Comparison of ENCODE assay signal across 15 mouse cellular contexts in the genomic region with DNA sequence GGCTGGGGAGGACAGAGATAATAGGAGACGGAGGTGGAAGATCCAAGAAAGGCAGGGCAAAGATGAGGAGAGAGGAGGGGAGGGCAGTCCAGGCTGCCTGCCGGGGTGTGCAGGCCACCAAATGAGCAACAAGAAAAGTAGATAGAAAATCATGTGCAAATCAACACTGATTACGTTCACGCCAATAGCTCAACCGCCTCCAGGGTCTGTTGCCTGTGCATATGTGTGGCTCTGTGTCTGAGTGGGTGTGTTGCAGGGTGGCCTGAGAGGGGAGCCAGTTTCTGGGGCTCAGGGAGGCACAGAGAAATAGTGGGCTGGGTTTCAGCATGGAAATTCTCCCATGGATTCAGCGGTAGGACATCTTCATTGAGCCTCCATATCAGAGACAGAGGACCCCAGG. TPM values are rescaled to one million over a fixed set of nuclear protein-coding genes. Genes with fewer than 3 reads are reported as not detected.
A peak's percentile ranks its signal among the peaks of the same experiment; 100 is the strongest.
DNase-seq lines count a peak whose midpoint lies in the region; ATAC-seq and TF ChIP-seq lines count a peak whose summit lies in the region.
"Had no signal": no experiment of that assay in that cellular context is flagged by ENCODE, and none has a peak within 500 bp of the region (broad histone marks: within the 10 kb centered on the region; RNA-seq: fewer than 3 reads in every experiment).

No protein-coding gene starts in this region.

- H3K4me1 ChIP-seq in heart, embryonic 10.5 days, result peaks cover 36% of the 10 kb centered on the region
- peaks cover 3% of the 10 kb centered on the region; the same call in 1 of the 2 replicates for H3K4me1 ChIP-seq in heart, embryonic 11.5 days (ENCODE audit: control insufficient read depth, insufficient read depth, low read length)
- H3K4me1 ChIP-seq in embryonic facial prominence, embryonic 13.5 days, result peaks cover 36% of the 10 kb centered on the region
- H3K4me1 ChIP-seq in hindbrain, embryonic 13.5 days (replicated peaks), result peaks cover 81% of the 10 kb centered on the region
- H3K4me1 ChIP-seq in midbrain, embryonic 16.5 days (ENCODE audit: control insufficient read depth, insufficient read depth, low read length), result peaks cover 18% of the 10 kb centered on the region
- H3K4me1 ChIP-seq in lung, postnatal 0 days (ENCODE audit: insufficient read depth, low read depth, low read length), result 0 out of 2 replicates have a peak, but pooled peaks cover 3% of the 10 kb centered on the region

- 64% methylated on average over 6 of the region's 6 CpGs for WGBS in heart, embryonic 10.5 days
- WGBS in heart, embryonic 11.5 days (ENCODE audit: insufficient replicate concordance), result 60% methylated on average over 6 of the region's 6 CpGs
- WGBS in embryonic facial prominence, embryonic 13.5 days, result 54% methylated on average over 6 of the region's 6 CpGs
- 33% methylated on average over 6 of the region's 6 CpGs for WGBS in hindbrain, embryonic 13.5 days
- 33% methylated on average over 6 of the region's 6 CpGs for WGBS in midbrain, embryonic 16.5 days
- WGBS in lung, postnatal 0 days, result 71% methylated on average over 6 of the region's 6 CpGs

- H3K36me3 ChIP-seq in heart, embryonic 10.5 days, result no peaks in the 10 kb centered on the region
- H3K36me3 ChIP-seq in heart, embryonic 11.5 days (ENCODE audit: control insufficient read depth, insufficient read depth, low read length), result no peaks in the 10 kb centered on the region
- H3K36me3 ChIP-seq in embryonic facial prominence, embryonic 13.5 days, result no peaks in the 10 kb centered on the region
- H3K36me3 ChIP-seq in hindbrain, embryonic 13.5 days, result no peaks in the 10 kb centered on the region
- H3K36me3 ChIP-seq in midbrain, embryonic 16.5 days (ENCODE audit: control insufficient read depth, insufficient read depth, low read length), result no peaks in the 10 kb centered on the region
- no peaks in the 10 kb centered on the region for H3K36me3 ChIP-seq in lung, postnatal 0 days (ENCODE audit: insufficient read depth, low read length)
- H3K36me3 ChIP-seq: G1E; lung, embryonic 15.5 days had no signal

- ATAC-seq in heart, embryonic 11.5 days (replicated peaks; ENCODE audit: insufficient number of reproducible peaks, low FRiP score, low TSS enrichment), result no peak
- no peak for ATAC-seq in embryonic facial prominence, embryonic 13.5 days (ENCODE audit: insufficient number of reproducible peaks, insufficient read depth, low FRiP score, low TSS enrichment, low read depth)
- peak; percentile 22; the same call in 1 of the 2 replicates for ATAC-seq in hindbrain, embryonic 13.5 days (ENCODE audit: low FRiP score)
- 0 out of 2 replicates have a peak, but pooled peaks have one; percentile 2 for ATAC-seq in midbrain, embryonic 16.5 days
- no peak for ATAC-seq in lung, postnatal 0 days

- H3K4me2 ChIP-seq in heart, embryonic 11.5 days, result no peak overlapping the region
- H3K4me2 ChIP-seq in embryonic facial prominence, embryonic 13.5 days, result no peak overlapping the region
- H3K4me2 ChIP-seq in hindbrain, embryonic 13.5 days, result peak overlapping the region; percentile 23
- H3K4me2 ChIP-seq in midbrain, embryonic 16.5 days (ENCODE audit: low read length), result no peak overlapping the region
- no peak overlapping the region for H3K4me2 ChIP-seq in lung, postnatal 0 days (replicated peaks; ENCODE audit: low read depth, low read length)
- H3K4me2 ChIP-seq: lung, embryonic 15.5 days had no signal

- no peak for DNase-seq in heart, embryonic 10.5 days (ENCODE audit: low spot score)
- no peak for DNase-seq in cerebellum, adult 11 months
- no peak for DNase-seq in lung, postnatal 0 days (ENCODE audit: low spot score)
- no peak for DNase-seq in right cerebral cortex, postnatal 25 days
- DNase-seq: cerebellum, postnatal 25 days; gastrocnemius, postnatal 36 days; kidney, adult 2 months; spleen, adult 18-20 months had no signal

- H3K9ac ChIP-seq in heart, embryonic 11.5 days (ENCODE audit: low read depth, low read length), result no peak overlapping the region; the same call in 1 of the 2 replicates
- H3K9ac ChIP-seq in embryonic facial prominence, embryonic 13.5 days, result peak overlapping the region; percentile 21; the same call in 1 of the 2 replicates
- peak overlapping the region; percentile 40; the same call in 1 of the 2 replicates for H3K9ac ChIP-seq in hindbrain, embryonic 13.5 days
- H3K9ac ChIP-seq in midbrain, embryonic 16.5 days (ENCODE audit: low read depth, low read length), result no peak overlapping the region
- no peak overlapping the region for H3K9ac ChIP-seq in lung, postnatal 0 days (replicated peaks; ENCODE audit: low read depth)
- H3K9ac ChIP-seq: lung, embryonic 15.5 days had no signal

- no peak overlapping the region for H3K4me3 ChIP-seq in heart, embryonic 10.5 days
- no peak overlapping the region for H3K4me3 ChIP-seq in heart, embryonic 11.5 days (ENCODE audit: low read depth, low read length)
- no peak overlapping the region for H3K4me3 ChIP-seq in embryonic facial prominence, embryonic 13.5 days
- 0 out of 2 replicates have a peak overlapping the region, but pooled peaks have one; percentile 2 for H3K4me3 ChIP-seq in hindbrain, embryonic 13.5 days
- no peak overlapping the region for H3K4me3 ChIP-seq in midbrain, embryonic 16.5 days (ENCODE audit: low read depth, low read length)
- no peak overlapping the region for H3K4me3 ChIP-seq in lung, postnatal 0 days (ENCODE audit: low read depth, low read length)
- H3K4me3 ChIP-seq: lung, embryonic 15.5 days had no signal

- no peak for TF ChIP-seq EP300 in lung, postnatal 0 days (IDR thresholded peaks at IDR 0.05)

- 0 out of 2 replicates have a peak overlapping the region, but pooled peaks have one; percentile 1 for H3K27ac ChIP-seq in heart, embryonic 10.5 days
- no peak overlapping the region for H3K27ac ChIP-seq in heart, embryonic 11.5 days (ENCODE audit: low read depth, low read length)
- H3K27ac ChIP-seq in embryonic facial prominence, embryonic 13.5 days, result peak overlapping the region; percentile 36; the same call in 1 of the 2 replicates
- H3K27ac ChIP-seq in hindbrain, embryonic 13.5 days, result peak overlapping the region; percentile 86
- H3K27ac ChIP-seq in midbrain, embryonic 16.5 days (ENCODE audit: low read length), result 0 out of 2 replicates have a peak overlapping the region, but pooled peaks have one; percentile 39
- H3K27ac ChIP-seq in lung, postnatal 0 days (ENCODE audit: low read length), result no peak overlapping the region
- H3K27ac ChIP-seq: lung, embryonic 15.5 days had no signal

- no peak for TF ChIP-seq CTCF in lung, postnatal 0 days (IDR thresholded peaks at IDR 0.05)

- peaks cover 67% of the 10 kb centered on the region for H3K27me3 ChIP-seq in heart, embryonic 10.5 days (ENCODE audit: insufficient read depth, poor library complexity, severe bottlenecking)
- peaks cover 35% of the 10 kb centered on the region for H3K27me3 ChIP-seq in heart, embryonic 11.5 days (ENCODE audit: control insufficient read depth, insufficient read depth, low read length)
- peaks cover 38% of the 10 kb centered on the region for H3K27me3 ChIP-seq in embryonic facial prominence, embryonic 13.5 days
- no peaks in the 10 kb centered on the region for H3K27me3 ChIP-seq in hindbrain, embryonic 13.5 days
- H3K27me3 ChIP-seq in midbrain, embryonic 16.5 days (ENCODE audit: control insufficient read depth, insufficient read depth, low read depth, low read length), result no peaks in the 10 kb centered on the region; the same call in 1 of the 2 replicates
- peaks cover 13% of the 10 kb centered on the region for H3K27me3 ChIP-seq in lung, postnatal 0 days (replicated peaks; ENCODE audit: insufficient read depth, low read length)

- no peaks in the 10 kb centered on the region for H3K9me3 ChIP-seq in heart, embryonic 10.5 days
- H3K9me3 ChIP-seq in heart, embryonic 11.5 days (replicated peaks; ENCODE audit: control insufficient read depth, low read length), result no peaks in the 10 kb centered on the region
- H3K9me3 ChIP-seq in embryonic facial prominence, embryonic 13.5 days, result no peaks in the 10 kb centered on the region
- no peaks in the 10 kb centered on the region for H3K9me3 ChIP-seq in hindbrain, embryonic 13.5 days
- H3K9me3 ChIP-seq in midbrain, embryonic 16.5 days (replicated peaks; ENCODE audit: control insufficient read depth, low read length, poor library complexity, severe bottlenecking), result no peaks in the 10 kb centered on the region
- H3K9me3 ChIP-seq in lung, postnatal 0 days (ENCODE audit: low read length), result no peaks in the 10 kb centered on the region
- H3K9me3 ChIP-seq: G1E; lung, embryonic 15.5 days had no signal

RNA-seq across cellular contexts. Expression of a gene that starts 0.9 kb away (rescaled TPM):
- 0.09 TPM in 1 of 2 replicates, not detected in the other for polyA plus RNA-seq in heart, embryonic 10.5 days (2016; fragmentation: Nextera tagmentation; extraction: Ambion mirVana)
- polyA plus RNA-seq in heart, embryonic 11.5 days (2014; fragmentation: Nextera tagmentation; extraction: Ambion mirVana), result not detected in 2 replicates
- 0.66 and 1.5 TPM in 2 replicates for polyA plus RNA-seq in embryonic facial prominence, embryonic 13.5 days (2015; fragmentation: Nextera tagmentation; extraction: Ambion mirVana)
- 8.1 and 9.8 TPM in 2 replicates for polyA plus RNA-seq in hindbrain, embryonic 13.5 days (2015; fragmentation: Nextera tagmentation; extraction: Ambion mirVana)
- polyA plus RNA-seq in midbrain, embryonic 16.5 days (2015; fragmentation: Nextera tagmentation; extraction: Ambion mirVana), result 0.45 and 1.2 TPM in 2 replicates
- polyA plus RNA-seq in lung, postnatal 0 days (2015; fragmentation: Nextera tagmentation; extraction: Ambion mirVana), result not detected in 2 replicates
- polyA plus RNA-seq: heart, postnatal 0 days; kidney, adult 2 months; lung, embryonic 15.5 days had no signal

RNA-seq across cellular contexts. Expression of a gene that starts 24.0 kb away (rescaled TPM):
- polyA plus RNA-seq in heart, embryonic 10.5 days (2016; fragmentation: Nextera tagmentation; extraction: Ambion mirVana), result 188 and 218 TPM in 2 replicates
- 146 and 201 TPM in 2 replicates for polyA plus RNA-seq in heart, embryonic 11.5 days (2014; fragmentation: Nextera tagmentation; extraction: Ambion mirVana)
- 216 and 239 TPM in 2 replicates for polyA plus RNA-seq in embryonic facial prominence, embryonic 13.5 days (2015; fragmentation: Nextera tagmentation; extraction: Ambion mirVana)
- polyA plus RNA-seq in hindbrain, embryonic 13.5 days (2015; fragmentation: Nextera tagmentation; extraction: Ambion mirVana), result 186 and 190 TPM in 2 replicates
- 209 and 222 TPM in 2 replicates for polyA plus RNA-seq in midbrain, embryonic 16.5 days (2015; fragmentation: Nextera tagmentation; extraction: Ambion mirVana)
- 99.1 and 111 TPM in 2 replicates for polyA plus RNA-seq in lung, postnatal 0 days (2015; fragmentation: Nextera tagmentation; extraction: Ambion mirVana)

RNA-seq across cellular contexts. Expression of a gene that starts 24.3 kb away (rescaled TPM):
- polyA plus RNA-seq in heart, embryonic 10.5 days (2016; fragmentation: Nextera tagmentation; extraction: Ambion mirVana), result 107 and 124 TPM in 2 replicates
- polyA plus RNA-seq in heart, embryonic 11.5 days (2014; fragmentation: Nextera tagmentation; extraction: Ambion mirVana), result 115 and 122 TPM in 2 replicates
- 103 and 106 TPM in 2 replicates for polyA plus RNA-seq in embryonic facial prominence, embryonic 13.5 days (2015; fragmentation: Nextera tagmentation; extraction: Ambion mirVana)
- 118 and 128 TPM in 2 replicates for polyA plus RNA-seq in hindbrain, embryonic 13.5 days (2015; fragmentation: Nextera tagmentation; extraction: Ambion mirVana)
- 105 and 107 TPM in 2 replicates for polyA plus RNA-seq in midbrain, embryonic 16.5 days (2015; fragmentation: Nextera tagmentation; extraction: Ambion mirVana)
- polyA plus RNA-seq in lung, postnatal 0 days (2015; fragmentation: Nextera tagmentation; extraction: Ambion mirVana), result 103 and 108 TPM in 2 replicates

RNA-seq across cellular contexts. Expression of a gene that starts 30.1 kb away (rescaled TPM):
- 12.8 and 16.0 TPM in 2 replicates for polyA plus RNA-seq in heart, embryonic 10.5 days (2016; fragmentation: Nextera tagmentation; extraction: Ambion mirVana)
- 10.4 and 10.9 TPM in 2 replicates for polyA plus RNA-seq in heart, embryonic 11.5 days (2014; fragmentation: Nextera tagmentation; extraction: Ambion mirVana)
- polyA plus RNA-seq in embryonic facial prominence, embryonic 13.5 days (2015; fragmentation: Nextera tagmentation; extraction: Ambion mirVana), result 22.1 and 25.2 TPM in 2 replicates
- 49.4 and 52.1 TPM in 2 replicates for polyA plus RNA-seq in hindbrain, embryonic 13.5 days (2015; fragmentation: Nextera tagmentation; extraction: Ambion mirVana)
- polyA plus RNA-seq in midbrain, embryonic 16.5 days (2015; fragmentation: Nextera tagmentation; extraction: Ambion mirVana), result 43.7 and 44.0 TPM in 2 replicates
- 6.2 and 6.9 TPM in 2 replicates for polyA plus RNA-seq in lung, postnatal 0 days (2015; fragmentation: Nextera tagmentation; extraction: Ambion mirVana)
- polyA plus RNA-seq: G1E had no signal

Comparison
In these comparisons a context has a peak if more than half of its experiments do, and no peak if none do; other contexts are left out.
1. H3K27ac ChIP-seq: peak in heart, embryonic 10.5 days (single experiment), embryonic facial prominence, embryonic 13.5 days (single experiment), hindbrain, embryonic 13.5 days (single experiment) and midbrain, embryonic 16.5 days (single experiment); none in heart, embryonic 11.5 days (single experiment) and lung, postnatal 0 days (single experiment).
2. ATAC-seq: peak in hindbrain, embryonic 13.5 days (single experiment) and midbrain, embryonic 16.5 days (single experiment); none in heart, embryonic 11.5 days (single experiment), embryonic facial prominence, embryonic 13.5 days (single experiment) and lung, postnatal 0 days (single experiment).
3. H3K9ac ChIP-seq: peak in embryonic facial prominence, embryonic 13.5 days (single experiment) and hindbrain, embryonic 13.5 days (single experiment); none in heart, embryonic 11.5 days (single experiment), midbrain, embryonic 16.5 days (single experiment) and lung, postnatal 0 days (single experiment).